Mouse (Mus musculus) bone marrow, adult 2 months (tissue): ENCODE results near the gene Arhgef3.

ENCODE experiments used
- CTCF ChIP-seq: fragments of 200-500 bp; IDR thresholded peaks from 2 replicates; pipeline ENCODE4 v1.5.1; 2011; ENCODE audit warnings: low read length, control low read depth; ENCODE audit not compliant: control insufficient read depth, insufficient read depth
- POLR2A ChIP-seq: fragments of 200-500 bp; IDR thresholded peaks from 2 replicates; pipeline ENCODE4 v1.6.1; 2011; ENCODE audit warnings: low read depth, mild to moderate bottlenecking, control low read depth, low read length, borderline replicate concordance; ENCODE audit not compliant: control insufficient read depth

- TF ChIP-seq CTCF (no peak), POLR2A (no peak)
Observed at GRCm38 (mm10) chr14:27328952-27329351, 214.3 kb downstream of the Arhgef3 start.
